Mouse (Mus musculus) forebrain, embryonic 10.5 days (tissue): ENCODE results near the gene Cd300lf. TPM values are rescaled to one million over a fixed set of nuclear protein-coding genes. Genes with fewer than 3 reads are reported as not detected.

ENCODE experiments used
- DNase-seq: peaks from one replicate; pipeline ENCODE4 v3.0.0-alpha.2; 2017; ENCODE audit warnings: low spot score; ENCODE audit errors: extremely low spot score
- H3K27ac ChIP-seq: fragments of 300-500 bp; sonication (generic); 2 replicates; pipeline ENCODE4 v1.5.1; 2016; ENCODE audit warnings: mild to moderate bottlenecking
- H3K27me3 ChIP-seq: fragments of 300-500 bp; sonication (generic); 2 replicates; pipeline ENCODE4 v1.6.1; 2016; ENCODE audit warnings: mild to moderate bottlenecking; ENCODE audit not compliant: poor library complexity, severe bottlenecking
- H3K36me3 ChIP-seq: fragments of 300-500 bp; sonication (generic); replicated peaks from 2 replicates; pipeline ENCODE4 v1.6.1; 2016; ENCODE audit warnings: mild to moderate bottlenecking, moderate library complexity
- H3K4me1 ChIP-seq: fragments of 300-500 bp; sonication (generic); 2 replicates; pipeline ENCODE4 v1.6.1; 2016
- H3K4me3 ChIP-seq: fragments of 300-500 bp; sonication (generic); 2 replicates; pipeline ENCODE4 v1.5.1; 2016; ENCODE audit warnings: mild to moderate bottlenecking, moderate library complexity
- H3K9me3 ChIP-seq: fragments of 300-500 bp; sonication (generic); 2 replicates; pipeline ENCODE4 v1.6.1; 2016; ENCODE audit warnings: mild to moderate bottlenecking, moderate library complexity
- WGBS: fragments of 180-500 bp; shearing (Covaris S2); methylation state at CpG from one replicate; pipeline ENCODE4 v1.1.7; 2016; 5-methylcytosine and 5-hydroxymethylcytosine counted together
- polyA plus RNA-seq: library from polyadenylated mRNA; unstranded; fragments of >200 nt; fragmentation: Nextera tagmentation; extraction: Ambion mirVana; gene quantifications from 2 replicates; pipeline ENCODE4 v1.2.1, GENCODE M21; 2016

The Cd300lf gene
- polyA plus RNA-seq, 1 experiment from 2014 or later = 0.09 TPM

DNA sequence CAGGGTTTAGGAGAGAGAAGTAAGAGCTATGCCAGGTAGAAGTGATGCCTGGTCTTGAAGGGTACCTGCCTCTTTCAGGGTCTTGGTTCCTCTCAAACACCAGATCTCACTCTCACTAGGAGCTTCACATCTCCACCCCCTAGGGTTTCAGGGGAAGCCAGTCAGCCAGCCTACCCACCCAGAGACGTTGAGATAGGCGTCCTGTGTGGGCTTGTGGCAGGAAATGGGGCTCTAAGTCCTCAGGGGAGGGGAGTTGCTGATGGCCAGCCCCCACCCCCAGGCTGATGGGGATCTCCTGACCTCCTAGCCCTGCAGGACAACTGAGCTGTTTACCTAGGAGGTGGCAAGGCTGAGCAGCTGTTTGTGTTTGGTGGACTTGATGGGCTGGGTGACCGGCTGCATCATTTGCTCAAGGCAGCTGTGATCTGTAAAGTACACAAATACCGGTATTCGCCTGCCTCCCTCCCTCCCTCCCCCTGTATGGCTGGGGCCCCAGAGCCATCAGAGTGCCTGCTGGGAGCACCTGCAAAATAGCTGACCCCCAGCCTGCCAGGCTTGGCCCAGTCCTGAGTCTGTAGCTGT is 21.4 kb upstream of the Cd300lf start:
- WGBS = 19% methylated on average over 5 of the region's 5 CpGs
- H3K36me3 ChIP-seq = no peaks in the 10 kb centered on the region
- peaks cover 80% of the 10 kb centered on the region for H3K27me3 ChIP-seq
- no peak for DNase-seq
- H3K4me3 ChIP-seq = no peak overlapping the region
- peaks cover 53% of the 10 kb centered on the region for H3K4me1 ChIP-seq
- no peaks in the 10 kb centered on the region for H3K9me3 ChIP-seq
- H3K27ac ChIP-seq = no peak overlapping the region

DNA sequence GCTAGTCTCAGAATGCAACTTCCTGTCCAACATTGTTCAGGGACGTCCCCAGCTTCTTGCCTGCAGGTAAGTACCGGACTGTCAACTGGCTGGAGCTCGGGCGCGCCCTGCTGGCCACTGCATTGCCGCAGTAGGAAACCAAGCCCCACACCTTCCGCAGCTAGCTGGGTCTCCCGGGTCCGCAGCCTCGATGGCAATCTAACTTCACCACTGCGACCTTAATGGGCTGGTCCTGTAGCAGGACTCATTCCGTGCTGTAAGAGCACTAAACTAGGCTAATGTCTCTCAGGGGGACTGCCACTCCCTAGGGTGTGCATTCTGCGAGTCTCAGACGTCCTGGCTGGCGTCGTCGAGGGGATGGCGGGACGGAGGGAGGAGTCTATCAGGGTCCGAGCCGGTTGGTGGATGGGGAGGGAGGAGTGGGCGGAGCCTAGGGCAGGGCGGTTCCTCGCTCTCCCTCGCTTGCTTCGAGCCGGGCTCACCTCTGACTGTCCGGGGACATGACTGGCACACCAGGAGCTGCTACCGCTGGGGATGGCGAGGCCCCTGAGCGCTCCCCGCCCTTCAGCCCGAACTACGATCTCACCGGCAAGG is 20.0 kb upstream of the Cd300lf start:
- no peaks in the 10 kb centered on the region for H3K36me3 ChIP-seq
- peak overlapping the region; percentile 6; the same call in 1 of the 2 replicates for H3K27ac ChIP-seq
- peak overlapping the region; percentile 39 for H3K4me3 ChIP-seq
- WGBS = 2% methylated on average over 35 of the region's 35 CpGs
- no peaks in the 10 kb centered on the region; the same call in 1 of the 2 replicates for H3K9me3 ChIP-seq
- peak; percentile 79 for DNase-seq
- H3K27me3 ChIP-seq = peaks cover 73% of the 10 kb centered on the region
- H3K4me1 ChIP-seq = peaks cover 48% of the 10 kb centered on the region

DNA sequence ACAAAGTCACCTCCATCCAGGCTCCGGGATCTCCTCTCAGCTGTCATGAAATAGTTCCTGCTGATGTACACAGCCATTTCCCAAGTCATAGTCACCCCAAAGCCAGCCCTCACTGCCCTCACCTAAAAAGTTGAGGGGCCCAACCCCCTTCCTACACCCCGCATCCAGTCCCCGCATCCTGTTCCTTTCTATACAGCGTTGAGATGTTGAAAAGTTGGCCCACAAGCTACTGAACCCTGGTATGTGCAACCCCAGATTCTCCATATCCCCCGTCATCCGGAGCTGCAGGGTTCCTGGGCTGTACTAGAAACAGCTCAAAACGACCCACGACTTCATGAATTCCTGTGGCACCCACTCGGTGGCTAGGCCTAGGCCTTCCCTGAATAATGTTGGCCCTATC is 19.3 kb upstream of the Cd300lf start:
- Histone ChIP-seq H3K36me3 (no peaks in the 10 kb centered on the region), H3K4me3 (no peak overlapping the region), H3K4me1 (peaks cover 43% of the 10 kb centered on the region), H3K27me3 (peaks cover 70% of the 10 kb centered on the region), H3K27ac (no peak overlapping the region), H3K9me3 (no peaks in the 10 kb centered on the region; the same call in 1 of the 2 replicates)
- DNase-seq = no peak
- 79% methylated on average over 9 of the region's 9 CpGs for WGBS

DNA sequence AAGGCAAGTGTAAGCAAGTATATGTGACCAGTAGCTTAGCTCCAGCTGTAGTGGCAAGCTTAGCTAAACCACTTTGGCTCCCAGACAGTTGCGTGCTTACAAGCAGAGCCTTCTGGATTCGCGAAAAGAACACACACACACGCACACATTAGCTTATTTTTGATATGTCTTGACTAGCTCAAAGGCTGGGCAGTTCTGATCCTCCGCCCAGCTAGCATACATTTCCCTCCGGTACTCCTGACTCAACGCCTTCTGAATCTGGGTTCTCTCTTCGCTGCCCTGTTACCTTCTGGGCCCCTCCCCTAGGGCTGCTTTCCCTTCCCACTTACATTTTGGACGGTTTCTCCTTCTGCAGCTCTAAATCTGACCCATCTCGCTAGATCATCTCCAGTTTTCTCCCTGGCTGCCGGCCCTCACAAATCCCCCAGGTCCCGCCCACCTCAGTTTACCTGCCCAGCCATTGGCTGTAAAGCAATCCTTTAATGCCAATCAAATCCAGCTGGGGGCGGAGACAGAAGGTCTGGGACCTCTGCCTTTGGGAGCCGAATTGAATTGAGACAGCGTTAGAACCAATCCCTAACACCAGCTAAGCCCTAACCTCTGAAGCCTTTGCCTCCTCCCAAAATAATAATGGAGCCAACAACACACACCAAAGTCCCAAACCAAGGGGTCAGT is 18.1 kb upstream of the Cd300lf start:
- DNase-seq = peak; percentile 85
- H3K27me3 ChIP-seq = peaks cover 58% of the 10 kb centered on the region
- peaks cover 37% of the 10 kb centered on the region for H3K4me1 ChIP-seq
- H3K36me3 ChIP-seq = no peaks in the 10 kb centered on the region
- peak overlapping the region; percentile 54; the same call in 1 of the 2 replicates for H3K27ac ChIP-seq
- no peaks in the 10 kb centered on the region; the same call in 1 of the 2 replicates for H3K9me3 ChIP-seq
- H3K4me3 ChIP-seq = peak overlapping the region; percentile 49
- WGBS = 9% methylated on average over 15 of the region's 15 CpGs

DNA sequence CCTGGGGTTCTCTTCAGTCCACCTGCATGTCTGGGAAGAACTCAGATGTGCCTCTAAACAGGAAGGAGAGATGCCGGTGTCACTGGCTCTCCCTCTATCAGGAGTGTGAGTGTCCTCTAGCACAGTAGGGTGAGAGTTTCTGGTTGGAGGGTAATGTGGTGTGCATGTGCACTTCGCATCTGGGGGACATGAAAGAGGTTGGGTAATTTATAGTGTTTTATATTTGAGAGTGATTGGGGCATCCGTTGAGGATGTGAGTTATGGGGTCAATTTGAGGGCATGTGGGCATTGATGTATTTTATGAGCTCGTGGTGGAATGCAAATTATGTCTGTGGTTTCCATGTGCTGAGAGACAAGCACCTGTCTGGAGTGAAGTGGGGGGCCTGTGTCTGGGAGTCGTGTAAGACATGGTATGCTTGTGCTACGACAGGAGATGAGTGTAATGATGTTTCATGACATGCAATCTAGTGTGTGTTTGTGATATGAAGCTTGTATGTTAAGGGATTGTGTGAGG is 17.0 kb upstream of the Cd300lf start:
- WGBS = 88% methylated on average over 6 of the region's 6 CpGs

DNA sequence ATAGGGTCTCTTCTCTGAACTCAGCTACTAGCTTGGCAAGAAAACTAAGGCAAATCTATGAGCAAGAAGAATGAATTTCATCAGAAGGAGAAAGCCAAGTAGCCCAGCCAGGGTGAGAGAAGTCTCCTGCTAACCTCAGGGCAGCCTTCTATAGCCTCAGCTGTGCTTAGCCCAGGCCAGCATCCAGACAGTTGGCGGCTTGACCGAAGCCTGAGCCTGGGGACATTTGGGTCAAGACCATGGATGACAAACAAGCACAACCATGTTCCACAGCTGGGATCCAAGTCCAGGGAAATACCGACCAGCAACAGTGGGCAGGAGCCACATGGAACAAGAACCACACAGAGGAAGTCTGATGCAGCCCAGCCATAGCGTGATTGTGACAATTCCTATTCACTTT is 14.0 kb upstream of the Cd300lf start:
- peaks cover 15% of the 10 kb centered on the region for H3K4me1 ChIP-seq
- H3K27ac ChIP-seq = no peak overlapping the region
- H3K4me3 ChIP-seq = no peak overlapping the region
- WGBS = 91% methylated on average over 4 of the region's 4 CpGs
- H3K9me3 ChIP-seq = no peaks in the 10 kb centered on the region; the same call in 1 of the 2 replicates
- no peak for DNase-seq
- H3K36me3 ChIP-seq = no peaks in the 10 kb centered on the region
- peaks cover 18% of the 10 kb centered on the region for H3K27me3 ChIP-seq

More for the DNA sequence above, 17.0 kb upstream of the Cd300lf start:
- Histone ChIP-seq H3K36me3 (no peaks in the 10 kb centered on the region), H3K27ac (no peak overlapping the region), H3K4me3 (no peak overlapping the region), H3K4me1 (peaks cover 37% of the 10 kb centered on the region), H3K27me3 (peaks cover 48% of the 10 kb centered on the region), H3K9me3 (no peaks in the 10 kb centered on the region; the same call in 1 of the 2 replicates)
- no peak for DNase-seq

DNA sequence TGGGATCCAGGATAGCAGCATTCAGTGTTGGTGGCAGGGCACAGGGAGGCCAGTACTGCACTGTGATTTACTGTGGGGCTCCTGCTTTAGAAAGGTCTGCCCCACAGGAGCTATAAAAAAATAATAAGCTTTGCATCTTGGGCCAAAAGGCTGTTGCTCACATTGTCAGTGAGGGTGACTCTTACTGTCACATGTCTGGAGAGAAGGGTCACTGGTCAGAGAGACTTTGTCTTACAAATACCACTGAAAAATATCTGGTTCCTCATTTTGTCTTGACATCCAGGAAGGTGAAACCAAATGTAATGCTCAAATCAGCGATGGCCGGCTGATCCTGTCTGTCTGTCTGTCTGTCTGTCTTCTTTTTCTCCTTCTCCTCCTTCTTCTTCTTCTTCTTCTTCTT is 8.2 kb upstream of the Cd300lf start:
- DNase-seq = no peak
- WGBS = 91% methylated on average over 2 of the region's 2 CpGs
- H3K4me3 ChIP-seq = no peak overlapping the region
- no peaks in the 10 kb centered on the region for H3K27me3 ChIP-seq
- no peaks in the 10 kb centered on the region for H3K36me3 ChIP-seq
- H3K9me3 ChIP-seq = no peaks in the 10 kb centered on the region
- H3K4me1 ChIP-seq = no peaks in the 10 kb centered on the region
- H3K27ac ChIP-seq = no peak overlapping the region

DNA sequence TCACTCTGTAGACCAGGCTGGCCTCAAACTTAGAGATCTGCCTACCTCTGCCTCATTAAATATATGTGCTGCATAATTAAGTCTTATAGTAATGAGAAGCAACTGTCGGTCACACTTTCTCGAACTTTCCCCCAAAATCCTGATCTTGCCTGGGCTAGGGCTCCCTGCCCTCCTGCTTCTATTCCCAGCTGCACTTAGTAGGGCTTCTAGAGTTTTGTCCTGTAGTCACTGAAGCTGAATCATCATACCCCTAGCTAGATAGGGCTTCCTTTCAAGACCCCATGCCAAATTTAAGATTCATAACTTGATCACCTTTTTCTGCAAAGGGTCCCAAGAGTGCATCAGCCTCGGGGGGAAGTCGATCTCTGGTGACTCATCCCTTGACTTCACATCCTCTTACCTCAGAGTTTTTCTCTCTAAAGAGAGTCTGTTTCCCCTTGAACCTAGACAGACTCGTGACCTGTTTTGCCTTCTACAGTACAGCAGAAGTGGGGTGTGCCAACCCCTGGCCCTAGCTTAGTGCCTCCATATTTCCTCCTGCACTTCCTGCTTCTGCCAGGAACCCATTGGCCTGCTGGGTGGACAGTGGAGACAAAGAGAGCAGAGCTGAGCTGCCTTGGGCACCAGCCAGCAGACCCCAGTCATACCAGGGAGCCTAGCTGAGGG is 4.9 kb upstream of the Cd300lf start:
- H3K36me3 ChIP-seq = no peaks in the 10 kb centered on the region
- no peak for DNase-seq
- no peak overlapping the region for H3K4me3 ChIP-seq
- 92% methylated on average over 5 of the region's 5 CpGs for WGBS
- H3K27me3 ChIP-seq = no peaks in the 10 kb centered on the region
- no peak overlapping the region for H3K27ac ChIP-seq
- H3K4me1 ChIP-seq = no peaks in the 10 kb centered on the region
- no peaks in the 10 kb centered on the region for H3K9me3 ChIP-seq

DNA sequence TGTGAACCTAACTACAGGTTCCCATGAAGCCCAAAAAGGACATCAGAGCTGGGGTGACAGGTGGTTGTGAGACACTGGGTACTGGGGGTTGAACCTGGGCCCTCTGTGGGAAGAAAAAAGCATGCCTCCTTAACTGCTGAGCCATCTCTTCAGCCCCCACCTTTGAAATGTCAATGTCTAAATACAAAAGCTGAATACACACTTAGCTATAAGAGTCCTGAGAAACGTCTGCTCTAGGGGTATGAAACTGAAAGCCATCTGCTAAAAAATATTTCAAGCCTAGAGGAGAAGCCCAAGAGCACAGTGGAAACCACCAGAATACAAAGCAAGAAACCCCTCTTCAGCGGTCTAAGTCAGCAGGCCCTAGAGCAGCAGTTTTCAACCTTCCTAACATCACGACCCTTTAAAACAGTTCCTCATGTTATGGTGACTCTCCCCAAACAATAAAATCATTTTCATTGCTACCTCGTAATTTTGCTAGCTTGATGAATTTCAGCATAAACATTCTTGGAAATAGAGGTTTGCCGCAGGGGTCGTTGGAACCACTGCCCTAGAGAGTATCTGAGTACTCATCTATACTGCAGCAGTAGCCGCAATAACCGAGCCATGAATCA is 1.9 kb downstream of the Cd300lf start:
- H3K4me3 ChIP-seq = no peak overlapping the region
- no peaks in the 10 kb centered on the region for H3K36me3 ChIP-seq
- H3K4me1 ChIP-seq = no peaks in the 10 kb centered on the region
- no peaks in the 10 kb centered on the region for H3K27me3 ChIP-seq
- no peaks in the 10 kb centered on the region for H3K9me3 ChIP-seq
- 88% methylated on average over 8 of the region's 8 CpGs for WGBS
- no peak overlapping the region for H3K27ac ChIP-seq
- DNase-seq = no peak

DNA sequence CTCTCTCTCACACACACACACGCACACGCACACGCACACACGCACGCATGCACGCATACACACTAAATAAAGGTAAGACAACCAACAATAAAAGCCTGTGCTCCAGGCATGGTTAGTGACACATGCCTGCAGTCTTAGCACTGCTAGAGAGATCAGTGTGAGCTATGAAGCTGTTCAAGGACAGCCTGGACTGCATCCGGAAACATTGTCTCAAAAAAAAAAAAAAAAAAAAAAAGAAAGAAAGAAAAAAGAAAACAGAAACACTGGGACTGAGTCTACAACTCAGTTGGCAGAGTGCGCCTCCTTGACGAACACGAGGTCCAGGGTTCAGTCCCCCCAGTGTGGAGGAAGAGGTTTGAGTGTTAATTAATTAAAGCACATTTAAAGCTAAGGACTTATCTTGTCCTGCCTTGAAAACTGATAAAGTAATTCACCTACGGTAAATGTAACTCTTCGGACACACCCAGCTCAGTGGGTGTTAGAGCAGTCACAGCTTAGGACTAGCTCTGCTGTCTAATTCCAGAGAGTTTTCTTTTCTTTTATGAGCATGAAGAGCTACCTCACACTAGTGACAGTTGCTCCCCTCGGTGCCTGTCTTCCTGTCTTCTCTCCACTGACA is 4.2 kb downstream of the Cd300lf start:
- no peaks in the 10 kb centered on the region for H3K36me3 ChIP-seq
- no peaks in the 10 kb centered on the region for H3K27me3 ChIP-seq
- H3K9me3 ChIP-seq = no peaks in the 10 kb centered on the region
- H3K4me1 ChIP-seq = no peaks in the 10 kb centered on the region
- no peak overlapping the region for H3K27ac ChIP-seq
- DNase-seq = no peak
- 94% methylated on average over 13 of the region's 13 CpGs for WGBS
- no peak overlapping the region for H3K4me3 ChIP-seq

DNA sequence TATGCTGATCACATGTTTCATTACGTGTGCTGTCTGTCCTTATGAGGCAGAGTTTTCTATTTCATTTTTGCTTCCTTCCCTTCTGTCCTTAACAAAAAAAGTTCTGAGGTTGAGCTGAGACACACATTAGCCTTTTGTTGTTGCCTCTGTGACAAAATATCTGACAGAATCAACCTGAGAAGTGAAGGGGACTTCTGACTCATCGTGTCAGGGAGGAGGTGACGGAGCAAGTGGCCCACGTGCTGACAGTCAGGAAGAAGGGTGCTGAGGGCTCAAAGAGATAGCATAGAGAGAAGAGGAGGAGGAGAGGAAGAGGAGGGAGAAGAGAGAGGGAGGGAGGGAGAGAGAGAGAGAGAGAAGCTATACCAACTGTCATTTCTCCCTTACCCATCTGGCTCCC is 5.3 kb downstream of the Cd300lf start:
- DNase-seq = no peak
- WGBS = 88% methylated on average over 4 of the region's 4 CpGs
- Histone ChIP-seq H3K27ac (no peak overlapping the region), H3K36me3 (no peaks in the 10 kb centered on the region), H3K4me1 (no peaks in the 10 kb centered on the region), H3K27me3 (no peaks in the 10 kb centered on the region), H3K9me3 (no peaks in the 10 kb centered on the region), H3K4me3 (no peak overlapping the region)

DNA sequence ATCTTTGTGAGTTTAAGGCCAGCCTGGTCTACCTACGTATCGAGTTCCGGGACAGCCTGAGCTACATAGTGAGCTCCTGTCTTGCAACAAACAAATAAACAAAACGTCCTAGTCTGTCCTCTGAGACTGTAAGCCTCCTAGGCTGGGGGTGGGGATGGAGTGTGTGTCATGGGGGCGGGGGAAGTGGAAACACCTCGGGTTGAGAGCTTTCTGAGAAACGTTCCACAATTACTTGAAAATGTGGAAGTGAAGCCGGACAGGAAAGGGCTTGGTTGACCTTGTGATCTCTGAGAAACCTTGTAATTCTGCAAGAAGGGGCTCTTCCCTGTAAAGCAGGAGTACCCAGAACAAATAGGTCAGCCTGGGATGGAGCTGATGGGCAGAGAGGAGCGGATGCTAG is 14.4 kb downstream of the Cd300lf start:
- Histone ChIP-seq H3K9me3 (no peaks in the 10 kb centered on the region), H3K27me3 (no peaks in the 10 kb centered on the region), H3K4me1 (no peaks in the 10 kb centered on the region), H3K36me3 (no peaks in the 10 kb centered on the region), H3K27ac (no peak overlapping the region), H3K4me3 (no peak overlapping the region)
- WGBS = 77% methylated on average over 9 of the region's 9 CpGs
- DNase-seq = no peak
